In genomic region chr11:80923286-80923951, GRCm38 (mm10) we compare ENCODE assay signal across 14 mouse cellular contexts.
DNase-seq lines count a peak whose midpoint lies in the region; ATAC-seq lines count a peak whose summit lies in the region.
"Had no signal": no experiment of that assay in that cellular context is flagged by ENCODE, and none has a peak within 500 bp of the region (broad histone marks: within the 10 kb centered on the region; RNA-seq: fewer than 3 reads in every experiment).

No protein-coding gene starts in this region.

- H3K27ac ChIP-seq in midbrain, embryonic 16.5 days (ENCODE audit: low read length): 0 out of 2 replicates have a peak overlapping the region, but pooled peaks have one; percentile 11
- no peak overlapping the region for H3K27ac ChIP-seq in midbrain, embryonic 13.5 days
- no peak overlapping the region for H3K27ac ChIP-seq in forebrain, embryonic 14.5 days (ENCODE audit: low read depth, low read length)
- H3K27ac ChIP-seq: embryonic facial prominence, embryonic 13.5 days; forebrain, embryonic 15.5 days; limb, embryonic 10.5 days had no signal

- no peaks in the 10 kb centered on the region for H3K27me3 ChIP-seq in midbrain, embryonic 16.5 days (ENCODE audit: control insufficient read depth, insufficient read depth, low read depth, low read length)
- no peaks in the 10 kb centered on the region for H3K27me3 ChIP-seq in midbrain, embryonic 13.5 days
- no peaks in the 10 kb centered on the region for H3K27me3 ChIP-seq in forebrain, embryonic 14.5 days (replicated peaks; ENCODE audit: control insufficient read depth, insufficient read depth, low read length)
- H3K27me3 ChIP-seq: embryonic facial prominence, embryonic 13.5 days; forebrain, embryonic 15.5 days had no signal

- H3K9ac ChIP-seq in midbrain, embryonic 16.5 days (ENCODE audit: low read depth, low read length): no peak overlapping the region
- H3K9ac ChIP-seq in midbrain, embryonic 13.5 days (replicated peaks): no peak overlapping the region
- no peak overlapping the region for H3K9ac ChIP-seq in forebrain, embryonic 14.5 days (ENCODE audit: low read length)
- H3K9ac ChIP-seq: embryonic facial prominence, embryonic 13.5 days; forebrain, embryonic 15.5 days had no signal

- WGBS in midbrain, embryonic 16.5 days: 81% methylated on average over 19 of the region's 19 CpGs
- 87% methylated on average over 19 of the region's 19 CpGs for whole genome bisulfite sequencing in midbrain, embryonic 13.5 days
- 93% methylated on average over 19 of the region's 19 CpGs for WGBS in forebrain, embryonic 14.5 days

- DNase-seq in layer of hippocampus, adult 18-20 months (ENCODE audit: low spot score in 2 of 2): peak; percentile 40 to 64
- peak; percentile 57 to 80 for DNase-seq in left cerebral cortex, postnatal 25 days (ENCODE audit: low spot score in 2 of 2)
- no peak for DNase-seq in forebrain, embryonic 14.5 days (ENCODE audit: low spot score)
- DNase-seq in kidney, postnatal 4 days: no peak
- DNase-seq: cerebellum, adult 9-11 months; kidney, adult 8-10 months had no signal

- no peak for ATAC-seq in midbrain, embryonic 16.5 days
- no peak for ATAC-seq in midbrain, embryonic 13.5 days
- ATAC-seq in activated CD4-positive, CD25-positive, alpha-beta regulatory T cell, adult 4 months: no peak
- no peak for ATAC-seq in forebrain, embryonic 14.5 days
- ATAC-seq: CD4-positive, CD25-positive, alpha-beta regulatory T cell, adult 4 months; forebrain, embryonic 15.5 days; hindbrain, embryonic 16.5 days had no signal

- no peak overlapping the region for H3K4me2 ChIP-seq in midbrain, embryonic 16.5 days (ENCODE audit: low read length)
- H3K4me2 ChIP-seq in midbrain, embryonic 13.5 days (replicated peaks): no peak overlapping the region
- no peak overlapping the region for H3K4me2 ChIP-seq in forebrain, embryonic 14.5 days (ENCODE audit: low read length)
- H3K4me2 ChIP-seq: embryonic facial prominence, embryonic 13.5 days; forebrain, embryonic 15.5 days had no signal

- no peaks in the 10 kb centered on the region for H3K36me3 ChIP-seq in midbrain, embryonic 16.5 days (ENCODE audit: control insufficient read depth, insufficient read depth, low read length)
- H3K36me3 ChIP-seq in midbrain, embryonic 13.5 days: no peaks in the 10 kb centered on the region
- no peaks in the 10 kb centered on the region for H3K36me3 ChIP-seq in forebrain, embryonic 14.5 days (ENCODE audit: control insufficient read depth, insufficient read depth, low read length)
- H3K36me3 ChIP-seq: embryonic facial prominence, embryonic 13.5 days; forebrain, embryonic 15.5 days; limb, embryonic 10.5 days had no signal

- H3K4me1 ChIP-seq in midbrain, embryonic 16.5 days (ENCODE audit: control insufficient read depth, insufficient read depth, low read length): peaks cover 6% of the 10 kb centered on the region; the same call in 1 of the 2 replicates
- no peaks in the 10 kb centered on the region for H3K4me1 ChIP-seq in midbrain, embryonic 13.5 days (replicated peaks)
- no peaks in the 10 kb centered on the region for H3K4me1 ChIP-seq in forebrain, embryonic 14.5 days (ENCODE audit: control insufficient read depth, insufficient read depth, low read length)
- H3K4me1 ChIP-seq: embryonic facial prominence, embryonic 13.5 days; forebrain, embryonic 15.5 days; limb, embryonic 10.5 days had no signal

- H3K4me3 ChIP-seq in midbrain, embryonic 16.5 days (ENCODE audit: low read depth, low read length): no peak overlapping the region
- H3K4me3 ChIP-seq in midbrain, embryonic 13.5 days (replicated peaks): no peak overlapping the region
- no peak overlapping the region for H3K4me3 ChIP-seq in forebrain, embryonic 14.5 days (ENCODE audit: low read depth, low read length)
- H3K4me3 ChIP-seq: embryonic facial prominence, embryonic 13.5 days; forebrain, embryonic 15.5 days; limb, embryonic 10.5 days had no signal

- H3K9me3 ChIP-seq in midbrain, embryonic 16.5 days (replicated peaks; ENCODE audit: control insufficient read depth, low read length, poor library complexity, severe bottlenecking): no peaks in the 10 kb centered on the region
- no peaks in the 10 kb centered on the region for H3K9me3 ChIP-seq in midbrain, embryonic 13.5 days
- H3K9me3 ChIP-seq in forebrain, embryonic 14.5 days (replicated peaks; ENCODE audit: control insufficient read depth, low read length): no peaks in the 10 kb centered on the region
- H3K9me3 ChIP-seq: embryonic facial prominence, embryonic 13.5 days; forebrain, embryonic 15.5 days; limb, embryonic 10.5 days had no signal

- intact Hi-C loops in left cerebral cortex, postnatal 25 days (cut with DNase I): no loop called here

Comparison
In these comparisons a context has a peak if more than half of its experiments do, and no peak if none do; other contexts are left out.
1. DNase-seq: peak in layer of hippocampus, adult 18-20 months (2 of 2) and left cerebral cortex, postnatal 25 days (2 of 2); none in forebrain, embryonic 14.5 days (single experiment) and kidney, postnatal 4 days (0 of 2).